Mouse (Mus musculus): ENCODE results near the gene Cdc42ep3.

DNA sequence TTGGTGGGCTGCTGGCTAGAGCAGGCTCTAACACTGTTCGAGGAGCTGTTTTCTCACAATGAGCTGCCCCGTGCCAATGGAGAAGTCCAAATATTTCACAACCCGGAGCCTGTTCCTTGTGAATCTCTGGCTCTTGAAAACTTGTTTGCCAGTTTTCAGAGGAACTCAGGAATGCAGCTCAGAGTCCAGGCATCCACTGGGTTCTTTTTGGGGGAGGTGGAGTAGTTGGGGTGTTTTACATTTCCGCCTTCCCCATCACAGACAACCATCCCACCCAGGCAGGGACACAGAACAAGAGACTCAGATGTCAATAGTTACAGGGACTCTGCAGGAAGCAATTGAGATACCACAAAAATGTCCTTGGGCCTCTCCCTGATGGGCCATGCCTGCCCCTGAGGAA is 59.0 kb downstream of the Cdc42ep3 start:
- TF ChIP-seq POLR2A (IDR thresholded peaks at IDR 0.05; ENCODE audit: borderline replicate concordance, extremely low read depth, low read depth, low read length) (no peak), CTCF (IDR thresholded peaks at IDR 0.05; ENCODE audit: insufficient read depth, low read length) (no peak)
